Mouse (Mus musculus) MEL (cell line): Measurements from ENCODE around the gene Fgfr1op2. TPM values are rescaled to one million over a fixed set of nuclear protein-coding genes. Genes with fewer than 3 reads are reported as not detected.

Experiments used
- DNase-seq: peaks from one replicate; pipeline ENCODE4 v3.0.0; 2011; ENCODE audit warnings: low read depth, low spot score
- H3K27ac ChIP-seq: 2 replicates; pipeline ENCODE4 v1.5.1; 2012; ENCODE audit warnings: low read depth, mild to moderate bottlenecking, control low read depth, low read length, moderate library complexity; ENCODE audit not compliant: control insufficient read depth
- H3K27me3 ChIP-seq, 2 experiments: fragments of 150-350 bp in 1 of 2; sonication (generic) in 1 of 2; 2 replicates each; pipeline ENCODE4 v1.6.1; 2012; ENCODE audit warnings: low read length in 2 of 2, mild to moderate bottlenecking in 2 of 2, improper control_type of control experiment in 1 of 2, moderate library complexity in 1 of 2; ENCODE audit not compliant: insufficient read depth in 2 of 2, control insufficient read depth in 1 of 2
- H3K36me3 ChIP-seq, 2 experiments: 2 replicates each; pipeline ENCODE4 v1.6.1; 2012 to 2014; ENCODE audit warnings: low read length in 2 of 2, improper control_type of control experiment in 1 of 2, inconsistent platforms in 1 of 2, mild to moderate bottlenecking in 1 of 2; ENCODE audit not compliant: insufficient read depth in 2 of 2, control insufficient read depth in 1 of 2
- H3K4me1 ChIP-seq, 2 experiments: fragments of 150-350 bp in 1 of 2; sonication (generic) in 1 of 2; 2 replicates each; pipeline ENCODE4 v1.6.1; 2012; ENCODE audit warnings: low read length in 2 of 2, improper control_type of control experiment in 1 of 2, mild to moderate bottlenecking in 1 of 2; ENCODE audit not compliant: insufficient read depth in 2 of 2, control insufficient read depth in 1 of 2
- H3K4me3 ChIP-seq, 2 experiments: fragments of 150-350 bp in 1 of 2; sonication (generic) in 1 of 2; 2 replicates each; pipeline ENCODE4 v1.5.1; 2012; ENCODE audit warnings: low read depth in 2 of 2, low read length in 2 of 2, mild to moderate bottlenecking in 2 of 2, moderate library complexity in 2 of 2, control low read depth in 1 of 2, improper control_type of control experiment in 1 of 2; ENCODE audit not compliant: control insufficient read depth in 1 of 2, insufficient read depth in 1 of 2
- H3K79me2 ChIP-seq: 2 replicates; pipeline ENCODE4 v1.6.1; 2012; ENCODE audit warnings: mild to moderate bottlenecking, low read length, moderate library complexity; ENCODE audit not compliant: control insufficient read depth, poor library complexity, insufficient read depth
- H3K9ac ChIP-seq: 2 replicates; pipeline ENCODE4 v1.6.1; 2012; ENCODE audit warnings: low read depth, mild to moderate bottlenecking, control low read depth, low read length, moderate library complexity; ENCODE audit not compliant: control insufficient read depth, poor library complexity, severe bottlenecking
- H3K9me3 ChIP-seq: fragments of 150-350 bp; sonication (generic); replicated peaks from 2 replicates; pipeline ENCODE4 v1.6.1; 2012; ENCODE audit warnings: mild to moderate bottlenecking, low read length, improper control_type of control experiment, moderate library complexity; ENCODE audit not compliant: insufficient read depth
- BHLHE40 ChIP-seq: IDR thresholded peaks from 2 replicates; pipeline ENCODE4 v1.6.1; 2012; ENCODE audit warnings: low read depth, mild to moderate bottlenecking, inconsistent platforms, low read length, improper control_type of control experiment, borderline replicate concordance
- CHD1 ChIP-seq: IDR thresholded peaks from 2 replicates; pipeline ENCODE4 v1.6.1; 2012; ENCODE audit warnings: low read depth, mild to moderate bottlenecking, inconsistent platforms, low read length, improper control_type of control experiment
- ELF1 ChIP-seq: IDR thresholded peaks from 2 replicates; pipeline ENCODE4 v1.6.1; 2014; ENCODE audit warnings: low read depth, mild to moderate bottlenecking, inconsistent platforms, low read length, improper control_type of control experiment, moderate library complexity
- GABPA ChIP-seq: IDR thresholded peaks from 2 replicates; pipeline ENCODE4 v1.6.1; 2012; ENCODE audit warnings: low read depth, mild to moderate bottlenecking, inconsistent platforms, low read length, improper control_type of control experiment, moderate library complexity
- GATA1 ChIP-seq: IDR thresholded peaks from 2 replicates; pipeline ENCODE4 v1.6.1; 2011; ENCODE audit warnings: low read depth, low read length, improper control_type of control experiment
- HCFC1 ChIP-seq: IDR thresholded peaks from 2 replicates; pipeline ENCODE4 v1.6.1; 2012; ENCODE audit warnings: low read depth, mild to moderate bottlenecking, inconsistent platforms, low read length, improper control_type of control experiment, moderate library complexity
- MAFK ChIP-seq: IDR thresholded peaks from 2 replicates; pipeline ENCODE4 v1.6.1; 2011; ENCODE audit warnings: low read depth, mild to moderate bottlenecking, low read length, improper control_type of control experiment, borderline replicate concordance
- MEF2A ChIP-seq: IDR thresholded peaks from 2 replicates; pipeline ENCODE4 v1.6.1; 2014; ENCODE audit warnings: low read depth, mild to moderate bottlenecking, inconsistent platforms, low read length, improper control_type of control experiment; ENCODE audit not compliant: poor library complexity, insufficient replicate concordance, severe bottlenecking; ENCODE audit errors: extremely low read depth
- MYB ChIP-seq: IDR thresholded peaks from 2 replicates; pipeline ENCODE4 v1.6.1; 2011; ENCODE audit warnings: mild to moderate bottlenecking, low read depth, low read length, improper control_type of control experiment
- POLR2AphosphoS2 ChIP-seq: IDR thresholded peaks from 2 replicates; pipeline ENCODE4 v1.6.1; 2011; ENCODE audit warnings: low read length, improper control_type of control experiment
- POLR2AphosphoS5 ChIP-seq: IDR thresholded peaks from 2 replicates; pipeline ENCODE4 v1.6.1; 2012; ENCODE audit warnings: low read depth, borderline replicate concordance, mild to moderate bottlenecking, inconsistent platforms, low read length, moderate library complexity, mixed read lengths
- RAD21 ChIP-seq: IDR thresholded peaks from 2 replicates; pipeline ENCODE4 v1.6.1; 2011; ENCODE audit warnings: mild to moderate bottlenecking, low read depth, low read length, improper control_type of control experiment
- SMC3 ChIP-seq: IDR thresholded peaks from 2 replicates; pipeline ENCODE4 v1.6.1; 2011; ENCODE audit warnings: low read depth, low read length, improper control_type of control experiment
- TAL1 ChIP-seq: IDR thresholded peaks from 2 replicates; pipeline ENCODE4 v1.6.1; 2012; ENCODE audit warnings: mild to moderate bottlenecking, inconsistent platforms, low read length, moderate library complexity, mixed read lengths
- TBP ChIP-seq: IDR thresholded peaks from 2 replicates; pipeline ENCODE4 v1.8.0; 2011; ENCODE audit warnings: low read depth, low read length, improper control_type of control experiment
- UBTF ChIP-seq: IDR thresholded peaks from 2 replicates; pipeline ENCODE4 v1.6.1; 2012; ENCODE audit warnings: low read depth, mild to moderate bottlenecking, inconsistent platforms, low read length, improper control_type of control experiment, moderate library complexity, borderline replicate concordance; ENCODE audit not compliant: insufficient read depth
- USF2 ChIP-seq, 2 experiments: IDR thresholded peaks; 2 replicates each; pipeline ENCODE4 v1.6.1; 2011 to 2012; ENCODE audit warnings: improper control_type of control experiment in 2 of 2, low read length in 2 of 2, borderline replicate concordance in 1 of 2, inconsistent platforms in 1 of 2, low read depth in 1 of 2, mild to moderate bottlenecking in 1 of 2; ENCODE audit not compliant: insufficient read depth in 1 of 2
- ZKSCAN1 ChIP-seq: IDR thresholded peaks from 2 replicates; pipeline ENCODE4 v1.6.1; 2012; ENCODE audit warnings: low read depth, mild to moderate bottlenecking, inconsistent platforms, low read length, improper control_type of control experiment, moderate library complexity
- ZMIZ1 ChIP-seq: IDR thresholded peaks from 2 replicates; pipeline ENCODE4 v1.6.1; 2012; ENCODE audit warnings: low read depth, mild to moderate bottlenecking, inconsistent platforms, low read length, improper control_type of control experiment, moderate library complexity
- ZNF384 ChIP-seq: IDR thresholded peaks from 2 replicates; pipeline ENCODE4 v1.6.1; 2012; ENCODE audit warnings: low read depth, mild to moderate bottlenecking, inconsistent platforms, low read length, improper control_type of control experiment
- polyA plus RNA-seq, 2 experiments: library from polyadenylated mRNA; stranded (reverse) in 1 of 2; unstranded in 1 of 2; fragments of >175 nt in 1 of 2; fragments of >200 nt in 1 of 2; gene quantifications; 2 replicates each; pipeline versions ENCODE4 v1.2.1 to v1.2.4; 2012; ENCODE audit warnings: low replicate concordance in 2 of 2, low read depth in 1 of 2; ENCODE audit not compliant: insufficient read length in 2 of 2, insufficient read depth in 1 of 2, missing spikeins in 1 of 2
- total RNA-seq: library from RNA; depleted of rRNA; stranded (reverse); fragments of 300-350 nt; gene quantifications from 2 replicates; pipeline ENCODE4 v1.2.3, GENCODE M21; 2012

The Fgfr1op2 gene
- total and polyA plus RNA-seq, 3 experiments, result 70.4 to 93.6 TPM; not detected in 1

- TF ChIP-seq POLR2AphosphoS2 (peak; percentile 57; the same call in 1 of the 2 replicates), GABPA (no peak), HCFC1 (no peak), USF2 (IDR thresholded peaks at IDR 0.05; ENCODE audit: borderline replicate concordance in 1 of 2, insufficient read depth in 1 of 2, low read depth in 1 of 2, low read length in 2 of 2) (no peak), MYB (no peak), GATA1 (no peak), TBP (peak; percentile 91), RAD21 (no peak), MEF2A (no peak), SMC3 (no peak), POLR2AphosphoS5 (no peak)
These were observed 63.3 kb downstream of the Fgfr1op2 start (continued) for GRCm38 (mm10) chr6:146640068-146640965.

GRCm38 (mm10) chr6:146640991-146641390, 64.0 kb downstream of the Fgfr1op2 start:
- Histone ChIP-seq H3K36me3 (peaks cover 0 to 21% of the 10 kb centered on the region in 2 experiments; a peak in 2 of 4 replicates), H3K27ac (peak overlapping the region; percentile 95), H3K4me1 (peaks cover 6 to 11% of the 10 kb centered on the region in 2 experiments), H3K9ac (no peak overlapping the region), H3K9me3 (no peaks in the 10 kb centered on the region), H3K27me3 (no peaks in the 10 kb centered on the region), H3K79me2 (peaks cover 17% of the 10 kb centered on the region), H3K4me3 (no peak overlapping the region)
- TF ChIP-seq MYB (no peak), ZKSCAN1 (no peak), BHLHE40 (no peak), TAL1 (no peak), MAFK (no peak), CHD1 (no peak), POLR2AphosphoS5 (no peak), ELF1 (no peak), SMC3 (no peak), ZNF384 (no peak), USF2 (IDR thresholded peaks at IDR 0.05; ENCODE audit: borderline replicate concordance in 1 of 2, insufficient read depth in 1 of 2, low read depth in 1 of 2, low read length in 2 of 2) (no peak), UBTF (no peak), GATA1 (no peak), ZMIZ1 (no peak)
- no peak for DNase-seq
